Mouse (Mus musculus) frontal cortex, postnatal 25 days (tissue): ENCODE data around the gene 1700074P13Rik.
A peak's percentile ranks its signal among the peaks of the same experiment; 100 is the strongest.
"Not testable (repeated sequence)": the region's sequence is repeated elsewhere in the genome, so short reads cannot be mapped to it uniquely, and the experiment has no call there.

Experiments used
- DNase-seq, 2 experiments: peaks; one replicate each; pipeline ENCODE4 v3.0.0; 2022; ENCODE audit warnings: low spot score in 2 of 2

Gene 1700074P13Rik

GRCm38 (mm10) chr6:40940457-40940856 lies at the start of gene 1700074P13Rik:
1700074P13Rik (minus strand) TSS chr6:40940557.
- DNase-seq: no peak

- not testable (repeated sequence) for DNase-seq
Measured at GRCm38 (mm10) chr6:40964454-40964853, 24.1 kb upstream of the 1700074P13Rik start, which contains the start of gene 1810009J06Rik. 1810009J06Rik (plus strand) TSS chr6:40964754.

GRCm38 (mm10) chr6:40953716-40954115 lies 13.4 kb upstream of the 1700074P13Rik start:
- DNase-seq: no peak

GRCm38 (mm10) chr6:40951770-40952169 lies 11.4 kb upstream of the 1700074P13Rik start, which contains the start of gene Gm4744:
Gm4744 (minus strand) TSS chr6:40951870.
- no peak for DNase-seq

GRCm38 (mm10) chr6:40919954-40920353 lies 20.4 kb downstream of the 1700074P13Rik start:
- no peak for DNase-seq

- no peak for DNase-seq
Measured at GRCm38 (mm10) chr6:40900287-40900686, 40.1 kb downstream of the 1700074P13Rik start, which contains the start of gene Prss58. Prss58 (minus strand) TSS chr6:40900387.

- DNase-seq: no peak
Measured at GRCm38 (mm10) chr6:40894716-40895115, 45.6 kb downstream of the 1700074P13Rik start.

GRCm38 (mm10) chr6:40893577-40893976 lies 46.8 kb downstream of the 1700074P13Rik start:
- peak in 1 of 2 experiments; percentile 21 for DNase-seq

- DNase-seq: no peak
Measured at GRCm38 (mm10) chr6:40891754-40892153, 48.6 kb downstream of the 1700074P13Rik start.

GRCm38 (mm10) chr6:40890973-40891372 lies 49.4 kb downstream of the 1700074P13Rik start:
- no peak for DNase-seq

- no peak for DNase-seq
Measured at GRCm38 (mm10) chr6:40887394-40887793, 53.0 kb downstream of the 1700074P13Rik start, which contains the start of gene Moxd2. Moxd2 (minus strand) TSS chr6:40887494.
